22 mouse cellular contexts compared by ENCODE assay signal in genomic region chr1:191093578-191093977, GRCm38 (mm10). TPM values are rescaled to one million over a fixed set of nuclear protein-coding genes. Genes with fewer than 3 reads are reported as not detected.
DNase-seq lines count a peak whose midpoint lies in the region; ATAC-seq and TF ChIP-seq lines count a peak whose summit lies in the region.
"Had no signal": no experiment of that assay in that cellular context is flagged by ENCODE, and none has a peak within 500 bp of the region (broad histone marks: within the 10 kb centered on the region; RNA-seq: fewer than 3 reads in every experiment).

No protein-coding gene starts in this region.

- DNase-seq in layer of hippocampus, adult 9-11 months = peak; percentile 64
- no peak for DNase-seq in layer of hippocampus, postnatal 25 days (ENCODE audit: extremely low spot score in 1 of 2, low spot score in 1 of 2)
- peak; percentile 19 for DNase-seq in fat pad, adult 2 months (ENCODE audit: extremely low read depth, low read depth, low spot score)
- peak; percentile 28 to 51 for DNase-seq in left cerebral cortex, adult 2 months (ENCODE audit: extremely low spot score in 1 of 2, low spot score in 2 of 2)
- DNase-seq in right cerebral cortex, postnatal 25 days = peak; percentile 49
- no peak for DNase-seq in gastrocnemius, postnatal 14 days
- DNase-seq: adrenal gland, postnatal 36 days; cerebellum, adult 9-10 months; gastrocnemius, adult 2 months; heart, adult 18-20 months; kidney, adult 8-10 months; kidney, postnatal 36 days; liver, embryonic 13.5 days; thymus, adult 2 months had no signal

- ATAC-seq in monocyte, adult 5-6 weeks (replicated peaks; ENCODE audit: insufficient number of reproducible peaks, low FRiP score, low TSS enrichment, poor library complexity, severe bottlenecking) = no peak
- ATAC-seq: forebrain, embryonic 13.5 days; hindbrain, postnatal 0 days; midbrain, embryonic 15.5 days had no signal

- no peak overlapping the region for H3K27ac ChIP-seq in left cerebral cortex, adult 2 months
- H3K27ac ChIP-seq: forebrain, embryonic 13.5 days; gastrocnemius, adult 2 months; heart, embryonic 15.5 days; hindbrain, postnatal 0 days; limb, embryonic 12.5 days; liver, embryonic 13.5 days; midbrain, embryonic 15.5 days had no signal

- intact Hi-C loops in left cerebral cortex, adult 2 months (cut with DNase I) = no loop called here
- intact Hi-C loops in gastrocnemius, postnatal 14 days (cut with DNase I; ENCODE audit: low total_unique reads) = no loop called here

- TF ChIP-seq CTCF in left cerebral cortex, adult 2 months (IDR thresholded peaks at IDR 0.05) = no peak

- no peak overlapping the region for H3K4me3 ChIP-seq in left cerebral cortex, adult 2 months
- H3K4me3 ChIP-seq: forebrain, embryonic 13.5 days; gastrocnemius, adult 2 months; heart, embryonic 15.5 days; limb, embryonic 12.5 days; liver, embryonic 13.5 days; midbrain, embryonic 15.5 days had no signal

RNA-seq across cellular contexts. Expression of gene Batf3, which starts 4.1 kb away (rescaled TPM):
- total RNA-seq in layer of hippocampus, postnatal 25 days (2021) = 1 to 10 TPM in 1 of 2 experiments, under 1 TPM in 1; 0.96 to 1.1 TPM
- total RNA-seq in left cerebral cortex, adult 2 months (2021) = 1 to 10 TPM; 1.6 to 1.8 TPM
- total RNA-seq in gastrocnemius, postnatal 14 days (2021) = under 1 TPM in 1 of 2 experiments, not detected in 1; 0.53 TPM
- 1.6 to 2.5 TPM (median 2.3 TPM) in 3 replicates for total RNA-seq in monocyte, adult 5-6 weeks (2017)
- total RNA-seq: hematopoietic stem cell, adult 5-6 weeks had no signal

RNA-seq across cellular contexts. Expression of gene Nsl1, which starts 30.8 kb away (rescaled TPM):
- total RNA-seq in layer of hippocampus, postnatal 25 days (2021) = under 1 TPM; 0.80 to 0.91 TPM
- total RNA-seq in left cerebral cortex, adult 2 months (2021) = under 1 TPM; 0.38 to 0.47 TPM
- total RNA-seq in gastrocnemius, postnatal 14 days (2021) = 1 to 10 TPM in 1 of 2 experiments, under 1 TPM in 1; 0.66 to 1.1 TPM
- 1.2 to 3.1 TPM (median 2.9 TPM) in 3 replicates for total RNA-seq in monocyte, adult 5-6 weeks (2017)

RNA-seq across cellular contexts. Expression of gene Tatdn3, which starts 30.8 kb away (rescaled TPM):
- 10 to 100 TPM; 24.0 to 44.7 TPM for total RNA-seq in layer of hippocampus, postnatal 25 days (2021)
- 10 to 100 TPM; 30.9 to 35.4 TPM for total RNA-seq in left cerebral cortex, adult 2 months (2021)
- total RNA-seq in gastrocnemius, postnatal 14 days (2021) = 10 to 100 TPM; 12.2 to 17.0 TPM
- 10.0 to 21.2 TPM (median 15.4 TPM) in 3 replicates for total RNA-seq in monocyte, adult 5-6 weeks (2017)

RNA-seq across cellular contexts. Expression of gene Spata45, which starts 57.1 kb away (rescaled TPM):
- not detected for total RNA-seq in layer of hippocampus, postnatal 25 days (2021)
- total RNA-seq in left cerebral cortex, adult 2 months (2021) = not detected
- total RNA-seq in gastrocnemius, postnatal 14 days (2021) = not detected
- total RNA-seq in monocyte, adult 5-6 weeks (2017) = not detected in 3 replicates
- total RNA-seq: adrenal gland, postnatal 36 days; gastrocnemius, adult 2 months; heart, adult 18-20 months; hematopoietic stem cell, adult 5-6 weeks; hindbrain, postnatal 0 days; megakaryocyte, adult 5-6 weeks had no signal

Comparison
In these comparisons a context has a peak if more than half of its experiments do, and no peak if none do; other contexts are left out.
1. DNase-seq: peak in layer of hippocampus, adult 9-11 months (single experiment), fat pad, adult 2 months (single experiment), left cerebral cortex, adult 2 months (2 of 2) and right cerebral cortex, postnatal 25 days (single experiment); none in layer of hippocampus, postnatal 25 days (0 of 2) and gastrocnemius, postnatal 14 days (single experiment).